Comparison of ENCODE assay signal across 32 mouse cellular contexts in the genomic region with DNA sequence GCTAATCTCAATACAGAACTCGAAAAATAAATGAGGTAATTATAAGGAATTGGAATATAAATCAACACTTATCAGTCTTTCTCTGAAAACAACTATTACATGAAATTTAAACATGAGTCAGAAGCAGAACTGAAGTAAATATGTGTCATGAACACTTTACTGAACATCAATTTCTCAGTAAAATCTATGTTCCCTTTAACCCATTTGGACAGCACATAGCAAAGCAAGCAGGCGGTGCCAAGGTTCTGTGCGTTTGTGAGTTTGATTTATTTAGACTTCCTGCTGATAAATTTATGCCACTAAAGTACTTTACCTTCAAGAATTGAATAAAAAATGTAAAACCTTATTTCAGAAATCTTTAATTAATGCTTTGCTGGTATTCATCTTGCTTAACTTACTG. TPM values are rescaled to one million over a fixed set of nuclear protein-coding genes. Genes with fewer than 3 reads are reported as not detected.
DNase-seq lines count a peak whose midpoint lies in the region; ATAC-seq and TF ChIP-seq lines count a peak whose summit lies in the region.
"Had no signal": no experiment of that assay in that cellular context is flagged by ENCODE, and none has a peak within 500 bp of the region (broad histone marks: within the 10 kb centered on the region; RNA-seq: fewer than 3 reads in every experiment).

No protein-coding gene starts in this region.

- H3K36me3 ChIP-seq in liver, postnatal 0 days (replicated peaks; ENCODE audit: insufficient read depth, low read length): peaks cover 15% of the 10 kb centered on the region
- peaks cover 3% of the 10 kb centered on the region; the same call in 1 of the 2 replicates for H3K36me3 ChIP-seq in liver, embryonic 11.5 days (ENCODE audit: control insufficient read depth, insufficient read depth, low read length)
- no peaks in the 10 kb centered on the region for H3K36me3 ChIP-seq in stomach, postnatal 0 days (ENCODE audit: control insufficient read depth, insufficient read depth, low read length)
- H3K36me3 ChIP-seq: midbrain, embryonic 15.5 days; stomach, embryonic 15.5 days had no signal

- H3K4me2 ChIP-seq in liver, postnatal 0 days (ENCODE audit: low read depth, low read length): no peak overlapping the region
- no peak overlapping the region for H3K4me2 ChIP-seq in liver, embryonic 11.5 days
- H3K4me2 ChIP-seq in stomach, postnatal 0 days (replicated peaks; ENCODE audit: low read depth): no peak overlapping the region
- H3K4me2 ChIP-seq: embryonic facial prominence, embryonic 13.5 days; heart, embryonic 15.5 days; hindbrain, embryonic 12.5 days; midbrain, embryonic 15.5 days; neural tube, embryonic 15.5 days; stomach, embryonic 15.5 days had no signal

- no peaks in the 10 kb centered on the region for H3K9me3 ChIP-seq in liver, postnatal 0 days (ENCODE audit: low read length)
- H3K9me3 ChIP-seq in liver, embryonic 11.5 days (ENCODE audit: control insufficient read depth, low read length): no peaks in the 10 kb centered on the region
- no peaks in the 10 kb centered on the region for H3K9me3 ChIP-seq in stomach, postnatal 0 days (ENCODE audit: control insufficient read depth, low read length)
- H3K9me3 ChIP-seq: embryonic facial prominence, embryonic 13.5 days; G1E; heart, embryonic 10.5 days; heart, embryonic 15.5 days; hindbrain, embryonic 12.5 days; midbrain, embryonic 15.5 days; neural tube, embryonic 15.5 days; stomach, embryonic 15.5 days had no signal

- 49% methylated on average over 3 of the region's 3 CpGs for WGBS in liver, postnatal 0 days (ENCODE audit: insufficient replicate concordance)
- 76% methylated on average over 3 of the region's 3 CpGs for WGBS in liver, embryonic 11.5 days
- WGBS in stomach, postnatal 0 days: 45% methylated on average over 3 of the region's 3 CpGs

- H3K4me1 ChIP-seq in liver, postnatal 0 days (ENCODE audit: insufficient read depth): peaks cover 6% of the 10 kb centered on the region; the same call in 1 of the 2 replicates
- peaks cover 25% of the 10 kb centered on the region for H3K4me1 ChIP-seq in liver, embryonic 11.5 days (replicated peaks; ENCODE audit: control insufficient read depth, insufficient read depth, low read length)
- H3K4me1 ChIP-seq in stomach, postnatal 0 days (replicated peaks; ENCODE audit: control insufficient read depth, insufficient read depth): no peaks in the 10 kb centered on the region
- H3K4me1 ChIP-seq: heart, embryonic 10.5 days; heart, embryonic 15.5 days; hindbrain, embryonic 12.5 days; midbrain, embryonic 15.5 days; neural tube, embryonic 15.5 days; stomach, embryonic 15.5 days had no signal

- no peak for TF ChIP-seq CTCF in liver, postnatal 0 days (IDR thresholded peaks at IDR 0.05; ENCODE audit: low read depth)
- no peak for TF ChIP-seq CTCF in stomach, postnatal 0 days (IDR thresholded peaks at IDR 0.05; ENCODE audit: low read depth)

- peak; percentile 56 to 83 for DNase-seq in adrenal gland, adult (ENCODE audit: inconsistent age in 2 of 2, low spot score in 1 of 2)
- no peak for DNase-seq in adrenal gland, adult 18-20 months (ENCODE audit: low spot score in 2 of 2)
- no peak for DNase-seq in liver, postnatal 0 days
- DNase-seq in liver, embryonic 11.5 days (ENCODE audit: low spot score): no peak
- DNase-seq in adrenal gland, postnatal 10 days: peak; percentile 57
- DNase-seq in stomach, postnatal 0 days (ENCODE audit: low spot score): no peak
- DNase-seq in gastrocnemius, postnatal 10 days: no peak
- DNase-seq: cerebellum, adult 11 months; cerebellum, adult 9-10 months; forebrain, postnatal 0 days; gastrocnemius, postnatal 14 days; kidney, adult 8-10 months; kidney, postnatal 4 days; left cerebral cortex, postnatal 4 days; lung, adult 18-20 months; lung, postnatal 14 days; retina, postnatal 1 day; right cerebral cortex, postnatal 14 days; thymus, postnatal 14 days had no signal

- H3K9ac ChIP-seq in liver, postnatal 0 days (replicated peaks): no peak overlapping the region
- no peak overlapping the region for H3K9ac ChIP-seq in liver, embryonic 11.5 days (ENCODE audit: low read depth, low read length)
- no peak overlapping the region for H3K9ac ChIP-seq in stomach, postnatal 0 days (ENCODE audit: low read length)
- H3K9ac ChIP-seq: embryonic facial prominence, embryonic 13.5 days; forebrain, postnatal 0 days; heart, embryonic 15.5 days; hindbrain, embryonic 12.5 days; midbrain, embryonic 15.5 days; neural tube, embryonic 15.5 days; stomach, embryonic 15.5 days had no signal

- ATAC-seq in liver, postnatal 0 days: peak; percentile 76
- no peak for ATAC-seq in liver, embryonic 11.5 days (replicated peaks; ENCODE audit: low FRiP score)
- ATAC-seq in stomach, postnatal 0 days (ENCODE audit: low FRiP score, low TSS enrichment): peak; percentile 56; the same call in 1 of the 2 replicates
- ATAC-seq in cerebellum, adult (ENCODE audit: insufficient number of reproducible peaks, low FRiP score, low TSS enrichment): no peak
- ATAC-seq: forebrain, postnatal 0 days; intestine, embryonic 16.5 days; midbrain, embryonic 15.5 days; Patski had no signal

- H3K27ac ChIP-seq in liver, postnatal 0 days (ENCODE audit: low read depth): peak overlapping the region; percentile 76
- H3K27ac ChIP-seq in liver, embryonic 11.5 days (ENCODE audit: low read depth, low read length): no peak overlapping the region
- no peak overlapping the region for H3K27ac ChIP-seq in stomach, postnatal 0 days (replicated peaks)
- H3K27ac ChIP-seq: embryonic facial prominence, embryonic 13.5 days; heart, embryonic 10.5 days; heart, embryonic 15.5 days; hindbrain, embryonic 12.5 days; kidney, postnatal 0 days; midbrain, embryonic 15.5 days; neural tube, embryonic 15.5 days; stomach, embryonic 15.5 days had no signal

- peak; percentile 67 for TF ChIP-seq EP300 in liver, postnatal 0 days (IDR thresholded peaks at IDR 0.05; ENCODE audit: low read depth)
- TF ChIP-seq EP300 in stomach, postnatal 0 days (optimal IDR thresholded peaks at IDR 0.05): no peak

- H3K4me3 ChIP-seq in liver, postnatal 0 days (ENCODE audit: low read depth, low read length): no peak overlapping the region
- no peak overlapping the region for H3K4me3 ChIP-seq in liver, embryonic 11.5 days (ENCODE audit: low read depth, low read length)
- no peak overlapping the region for H3K4me3 ChIP-seq in stomach, postnatal 0 days (ENCODE audit: low read depth, low read length)
- H3K4me3 ChIP-seq: embryonic facial prominence, embryonic 13.5 days; erythroblast, embryonic 14.5 days; heart, embryonic 10.5 days; heart, embryonic 15.5 days; hindbrain, embryonic 12.5 days; midbrain, embryonic 15.5 days; neural tube, embryonic 15.5 days; stomach, embryonic 15.5 days had no signal

- H3K27me3 ChIP-seq in liver, postnatal 0 days (ENCODE audit: insufficient read depth, low read length): no peaks in the 10 kb centered on the region
- no peaks in the 10 kb centered on the region for H3K27me3 ChIP-seq in liver, embryonic 11.5 days (replicated peaks; ENCODE audit: control insufficient read depth, insufficient read depth, low read length)
- H3K27me3 ChIP-seq in stomach, postnatal 0 days (ENCODE audit: control insufficient read depth, insufficient read depth, low read length): no peaks in the 10 kb centered on the region
- H3K27me3 ChIP-seq: embryonic facial prominence, embryonic 13.5 days; heart, embryonic 15.5 days; hindbrain, embryonic 12.5 days; midbrain, embryonic 15.5 days; neural tube, embryonic 15.5 days; Patski; stomach, embryonic 15.5 days had no signal

RNA-seq across cellular contexts. Expression of a gene that starts 54.2 kb away (rescaled TPM):
- 100 to 1,000 TPM; 106 to 139 TPM for total RNA-seq in adrenal gland, adult 18-20 months (2021)
- 110 and 125 TPM in 2 replicates for polyA plus RNA-seq in liver, postnatal 0 days (2015; fragmentation: Nextera tagmentation; extraction: Ambion mirVana)
- polyA plus RNA-seq in liver, embryonic 11.5 days (2014; fragmentation: Nextera tagmentation; extraction: Ambion mirVana): 112 and 130 TPM in 2 replicates
- 100 to 1,000 TPM in 1 of 2 experiments, 10 to 100 TPM in 1; 95.7 to 104 TPM for total RNA-seq in adrenal gland, postnatal 10 days (2021)
- 162 and 181 TPM in 2 replicates for polyA plus RNA-seq in stomach, postnatal 0 days (2015; fragmentation: Nextera tagmentation; extraction: Ambion mirVana)
- 10 to 100 TPM; 55.6 to 58.5 TPM for total RNA-seq in gastrocnemius, postnatal 10 days (2021)

RNA-seq across cellular contexts. Expression of a gene that starts 54.3 kb away (rescaled TPM):
- 10 to 100 TPM; 12.4 to 12.7 TPM for total RNA-seq in adrenal gland, adult 18-20 months (2021)
- polyA plus RNA-seq in liver, postnatal 0 days (2015; fragmentation: Nextera tagmentation; extraction: Ambion mirVana): 12.7 and 13.3 TPM in 2 replicates
- polyA plus RNA-seq in liver, embryonic 11.5 days (2014; fragmentation: Nextera tagmentation; extraction: Ambion mirVana): 39.6 and 40.5 TPM in 2 replicates
- 10 to 100 TPM; 17.7 to 19.0 TPM for total RNA-seq in adrenal gland, postnatal 10 days (2021)
- polyA plus RNA-seq in stomach, postnatal 0 days (2015; fragmentation: Nextera tagmentation; extraction: Ambion mirVana): 19.4 and 19.8 TPM in 2 replicates
- total RNA-seq in gastrocnemius, postnatal 10 days (2021): 1 to 10 TPM; 8.1 to 8.5 TPM

Comparison
In these comparisons a context has a peak if more than half of its experiments do, and no peak if none do; other contexts are left out.
1. DNase-seq: peak in adrenal gland, adult (2 of 2) and adrenal gland, postnatal 10 days (single experiment); none in adrenal gland, adult 18-20 months (0 of 2), liver, postnatal 0 days (single experiment), liver, embryonic 11.5 days (single experiment), stomach, postnatal 0 days (single experiment) and gastrocnemius, postnatal 10 days (single experiment).
2. ATAC-seq: peak in liver, postnatal 0 days (single experiment) and stomach, postnatal 0 days (single experiment); none in liver, embryonic 11.5 days (single experiment) and cerebellum, adult (single experiment).